Mouse (Mus musculus): ENCODE measurements around the gene Pde1c. TPM values are rescaled to one million over a fixed set of nuclear protein-coding genes. Genes with fewer than 3 reads are reported as not detected.

The Pde1c gene
- polyA plus RNA-seq, 2 experiments: 0.45 to 0.46 TPM

DNA sequence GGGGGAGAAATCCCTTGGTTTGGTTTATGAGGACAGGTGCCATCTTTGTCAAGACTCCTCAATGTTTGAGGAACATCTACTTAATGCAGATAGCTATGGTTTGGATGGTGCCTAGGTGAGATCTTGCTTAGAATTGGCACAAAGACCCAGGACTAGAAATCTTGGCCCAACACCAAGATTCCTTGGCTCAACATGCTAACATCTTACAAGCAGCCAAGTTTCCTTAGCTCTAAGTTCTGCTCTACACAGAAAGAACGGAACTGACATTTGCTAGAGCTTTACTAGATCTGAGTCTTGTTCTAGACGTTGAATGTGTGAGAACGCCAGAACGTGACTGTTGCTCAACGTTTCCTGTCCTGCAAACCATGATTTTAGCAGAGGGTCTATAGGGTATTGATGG is 540.9 kb downstream of the Pde1c start:
- no peak for DNase-seq (ENCODE audit: low read depth in 3 of 3, low spot score in 3 of 3)
- Histone ChIP-seq H3K4me3 (ENCODE audit: insufficient read depth in 1 of 2, low read depth in 2 of 2, low read length in 2 of 2) (no peak overlapping the region), H3K27ac (no peak overlapping the region), H3K9me3 (ENCODE audit: control insufficient read depth, low read length) (no peaks in the 10 kb centered on the region), H3K9ac (replicated peaks) (no peak overlapping the region), H3K4me2 (ENCODE audit: low read depth) (no peak overlapping the region), H3K36me3 (replicated peaks; ENCODE audit: control insufficient read depth, insufficient read depth, low read depth) (no peaks in the 10 kb centered on the region), H3K4me1 (replicated peaks; ENCODE audit: control insufficient read depth in 2 of 2, insufficient read depth in 2 of 2, low read length in 1 of 2) (no peaks in the 10 kb centered on the region), H3K27me3 (ENCODE audit: control insufficient read depth, insufficient read depth, low read length) (no peaks in the 10 kb centered on the region)
- no peak for TF ChIP-seq CTCF (IDR thresholded peaks at IDR 0.05; ENCODE audit: low read depth)
- TF ChIP-seq EP300 (IDR thresholded peaks at IDR 0.05; ENCODE audit: low read depth): no peak
- ATAC-seq (ENCODE audit: insufficient read depth): no peak
- WGBS (ENCODE audit: insufficient replicate concordance): 54% methylated on average over 5 of the region's 5 CpGs

DNA sequence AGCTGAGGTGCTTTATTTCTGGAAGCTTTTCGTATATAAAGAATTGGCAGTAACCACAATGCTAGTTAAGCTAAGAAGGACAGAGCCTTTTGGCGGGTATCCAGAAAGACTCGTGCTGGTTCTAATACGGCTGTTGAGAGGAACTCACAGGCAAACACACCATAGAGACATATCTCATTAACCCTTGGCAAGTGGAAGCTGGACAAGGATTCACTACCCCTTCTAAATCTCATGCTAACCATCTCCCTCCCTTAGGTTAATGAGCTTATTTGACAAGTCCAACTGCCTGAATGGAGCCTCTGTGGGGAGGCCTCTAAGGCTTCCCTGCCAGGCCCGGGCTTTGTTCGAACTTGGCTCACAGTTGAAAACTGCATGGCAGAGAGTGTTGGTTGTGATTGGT is 541.6 kb downstream of the Pde1c start:
- WGBS (ENCODE audit: insufficient replicate concordance): 61% methylated on average over 6 of the region's 6 CpGs
- Histone ChIP-seq H3K4me1 (replicated peaks; ENCODE audit: control insufficient read depth in 2 of 2, insufficient read depth in 2 of 2, low read length in 1 of 2) (no peaks in the 10 kb centered on the region), H3K9ac (replicated peaks) (no peak overlapping the region), H3K4me3 (ENCODE audit: insufficient read depth in 1 of 2, low read depth in 2 of 2, low read length in 2 of 2) (no peak overlapping the region), H3K36me3 (replicated peaks; ENCODE audit: control insufficient read depth, insufficient read depth, low read depth) (no peaks in the 10 kb centered on the region), H3K27me3 (ENCODE audit: control insufficient read depth, insufficient read depth, low read length) (no peaks in the 10 kb centered on the region), H3K27ac (no peak overlapping the region), H3K4me2 (ENCODE audit: low read depth) (no peak overlapping the region), H3K9me3 (ENCODE audit: control insufficient read depth, low read length) (no peaks in the 10 kb centered on the region)
- ATAC-seq (ENCODE audit: insufficient read depth) (no peak), DNase-seq (ENCODE audit: low read depth in 3 of 3, low spot score in 3 of 3) (no peak)
- TF ChIP-seq EP300 (IDR thresholded peaks at IDR 0.05; ENCODE audit: low read depth) (no peak), CTCF (IDR thresholded peaks at IDR 0.05; ENCODE audit: low read depth) (no peak)

DNA sequence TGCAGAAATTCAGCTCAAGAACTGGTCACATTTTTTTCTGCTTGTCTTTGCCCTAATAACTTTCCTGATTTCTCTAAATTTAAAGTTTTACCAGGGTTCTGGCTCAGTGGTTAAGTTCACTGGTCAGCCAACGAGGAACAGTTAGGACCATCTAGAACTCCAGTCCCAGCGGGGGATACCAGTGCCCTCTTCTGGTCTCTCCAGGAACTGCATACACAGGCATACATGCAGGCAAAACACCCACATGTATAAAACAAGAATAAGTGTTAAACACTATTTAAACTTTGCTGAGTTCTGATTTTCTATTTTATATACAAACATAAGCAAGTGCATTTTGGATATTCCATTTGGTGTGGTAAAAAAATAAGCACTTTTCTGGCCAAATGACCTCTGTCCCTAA is 543.4 kb downstream of the Pde1c start:
- Histone ChIP-seq H3K4me2 (ENCODE audit: low read depth) (no peak overlapping the region), H3K27me3 (ENCODE audit: control insufficient read depth, insufficient read depth, low read length) (no peaks in the 10 kb centered on the region), H3K9ac (replicated peaks) (no peak overlapping the region), H3K4me1 (replicated peaks; ENCODE audit: control insufficient read depth in 2 of 2, insufficient read depth in 2 of 2, low read length in 1 of 2) (no peaks in the 10 kb centered on the region), H3K9me3 (ENCODE audit: control insufficient read depth, low read length) (no peaks in the 10 kb centered on the region), H3K27ac (no peak overlapping the region), H3K36me3 (replicated peaks; ENCODE audit: control insufficient read depth, insufficient read depth, low read depth) (no peaks in the 10 kb centered on the region), H3K4me3 (ENCODE audit: insufficient read depth in 1 of 2, low read depth in 2 of 2, low read length in 2 of 2) (no peak overlapping the region)
- WGBS (ENCODE audit: insufficient replicate concordance): 38% methylated on average over 2 of the region's 2 CpGs
- ATAC-seq (ENCODE audit: insufficient read depth): no peak
- TF ChIP-seq EP300 (IDR thresholded peaks at IDR 0.05; ENCODE audit: low read depth): no peak
- TF ChIP-seq CTCF (IDR thresholded peaks at IDR 0.05; ENCODE audit: low read depth): peak; percentile 47
- no peak for DNase-seq (ENCODE audit: low read depth in 3 of 3, low spot score in 3 of 3)

Small RNAs within 50 kb of the gene (microRNA-seq; reads per million reads assigned to microRNA genes)
- not detected for gene Gm44413

Other genes starting within 250 kb of the Pde1c start
- gene Lsm5, start 135.6 kb upstream of the Pde1c start, polyA plus RNA-seq (2012; rRNA removed): 58.8 and 65.7 TPM in 2 replicates
- 92.0 and 108 TPM in 2 replicates for gene Lsm5, start 135.6 kb upstream of the Pde1c start, polyA plus RNA-seq (2014; fragmentation: Nextera tagmentation; extraction: Ambion mirVana)
- 1.5 and 2.2 TPM in 2 replicates for gene Avl9, start 145.8 kb upstream of the Pde1c start, polyA plus RNA-seq (2012; rRNA removed)
- 3.2 and 3.4 TPM in 2 replicates for gene Avl9, start 145.8 kb upstream of the Pde1c start, polyA plus RNA-seq (2014; fragmentation: Nextera tagmentation; extraction: Ambion mirVana)
- gene Kbtbd2, start 228.7 kb upstream of the Pde1c start, polyA plus RNA-seq (2012; rRNA removed): 7.3 and 10.6 TPM in 2 replicates
- 7.3 and 8.7 TPM in 2 replicates for gene Kbtbd2, start 228.7 kb upstream of the Pde1c start, polyA plus RNA-seq (2014; fragmentation: Nextera tagmentation; extraction: Ambion mirVana)